Mouse (Mus musculus): Measurements from ENCODE around the gene B3gnt9. TPM values are rescaled to one million over a fixed set of nuclear protein-coding genes. Genes with fewer than 3 reads are reported as not detected.
A peak's percentile ranks its signal among the peaks of the same experiment; 100 is the strongest.

The B3gnt9 gene
- total and polyA plus RNA-seq, 3 experiments = 2.7 to 4.7 TPM; not detected in 1

DNA sequence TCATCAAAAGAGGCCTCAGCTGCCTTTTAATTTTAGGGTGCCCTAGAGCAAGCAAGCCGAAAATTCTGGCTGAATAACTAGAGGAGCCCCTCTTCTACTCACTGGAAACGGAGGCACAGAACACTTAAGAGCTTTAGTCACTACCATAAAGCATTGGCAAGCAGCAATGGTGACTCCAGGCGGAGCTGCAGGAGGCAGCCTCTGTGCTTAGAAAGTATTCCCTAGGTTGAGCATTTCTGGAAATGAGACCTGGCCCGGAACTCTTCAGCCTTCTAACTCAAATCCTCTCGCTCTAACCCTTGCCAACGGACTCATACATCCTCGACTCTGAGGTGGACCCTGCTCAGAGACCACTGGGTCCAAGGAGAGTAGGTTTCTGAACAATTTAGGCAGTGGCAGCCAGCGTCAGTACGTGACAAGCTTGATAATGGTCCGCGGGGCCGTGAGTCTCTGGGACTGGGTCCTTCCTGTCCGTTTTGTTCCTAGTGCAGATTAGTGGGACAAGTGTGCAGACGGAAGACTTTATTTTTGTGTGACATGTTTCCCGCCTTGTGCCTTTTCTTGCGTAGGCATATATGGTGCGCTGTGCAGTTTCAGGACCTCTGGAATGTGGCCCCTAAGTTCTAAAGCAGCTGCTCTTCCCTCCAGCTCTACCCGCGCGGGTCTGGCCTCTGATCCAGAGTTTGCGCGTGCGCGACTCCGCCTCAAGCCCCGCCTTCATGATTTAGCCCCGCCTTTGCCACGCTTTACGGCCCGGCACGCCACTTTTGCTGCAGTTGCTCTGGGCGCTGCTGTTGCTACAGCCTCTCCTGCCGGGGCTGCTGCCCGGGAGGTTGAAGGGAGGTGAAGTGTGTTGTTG lies 30.3 kb downstream of the B3gnt9 start, which contains the start of gene D230025D16Rik (continued):
- TF ChIP-seq MEF2A (IDR thresholded peaks at IDR 0.05; ENCODE audit: extremely low read depth, insufficient replicate concordance, low read depth, low read length, poor library complexity, severe bottlenecking) = no peak
- TF ChIP-seq JUND (IDR thresholded peaks at IDR 0.05; ENCODE audit: low read depth, low read length) = no peak
- TF ChIP-seq MAX (IDR thresholded peaks at IDR 0.05; ENCODE audit: low read length) = peak; percentile 70; the same call in 1 of the 2 replicates
- peak; percentile 86 for TF ChIP-seq KAT2A (conservative IDR thresholded peaks at IDR 0.05; ENCODE audit: low read depth, low read length)
- no peak for TF ChIP-seq EP300 (IDR thresholded peaks at IDR 0.05; ENCODE audit: low read depth in 1 of 2, low read length in 2 of 2)
- peak; percentile 96 to 100 for TF ChIP-seq POLR2A (IDR thresholded peaks at IDR 0.05; ENCODE audit: control insufficient read depth in 1 of 2, insufficient read depth in 1 of 2, low read depth in 1 of 2, low read length in 2 of 2, poor library complexity in 1 of 2)
- no peak for TF ChIP-seq CHD1 (IDR thresholded peaks at IDR 0.05; ENCODE audit: low read depth, low read length)
- TF ChIP-seq MXI1 (IDR thresholded peaks at IDR 0.05; ENCODE audit: low read depth, low read length) = peak; percentile 91
- TF ChIP-seq USF1 (IDR thresholded peaks at IDR 0.05; ENCODE audit: low read depth, low read length) = 0 out of 2 replicates have a peak, but pooled peaks have one; percentile 16
- no peak for TF ChIP-seq TAL1 (IDR thresholded peaks at IDR 0.05; ENCODE audit: low read length)
- no peak; the same call in 1 of the 2 replicates for TF ChIP-seq ETS1 (IDR thresholded peaks at IDR 0.05; ENCODE audit: low read depth, low read length)
- no peak for TF ChIP-seq CTCF (IDR thresholded peaks at IDR 0.05 in 2 of 3, conservative IDR thresholded peaks at IDR 0.05 in 1 of 3; ENCODE audit: control insufficient read depth in 1 of 3, insufficient read depth in 1 of 3, low read depth in 2 of 3, low read length in 3 of 3, poor library complexity in 1 of 3, severe bottlenecking in 1 of 3)
- TF ChIP-seq MYB (IDR thresholded peaks at IDR 0.05; ENCODE audit: low read depth, low read length) = no peak
- TF ChIP-seq ZC3H11A (IDR thresholded peaks at IDR 0.05; ENCODE audit: low read depth, low read length) = no peak
- no peak for TF ChIP-seq GATA1 (IDR thresholded peaks at IDR 0.05; ENCODE audit: low read depth, low read length)
- no peak for TF ChIP-seq SMC3 (IDR thresholded peaks at IDR 0.05; ENCODE audit: low read depth, low read length)
- TF ChIP-seq ZMIZ1 (IDR thresholded peaks at IDR 0.05; ENCODE audit: low read depth, low read length) = peak; percentile 97
- TF ChIP-seq E2F4 (IDR thresholded peaks at IDR 0.05; ENCODE audit: borderline replicate concordance, low read depth, low read length) = no peak
- TF ChIP-seq ZNF384 (IDR thresholded peaks at IDR 0.05; ENCODE audit: low read depth, low read length) = no peak
- no peak for TF ChIP-seq BHLHE40 (IDR thresholded peaks at IDR 0.05; ENCODE audit: borderline replicate concordance, low read depth, low read length)
- TF ChIP-seq MAFK (IDR thresholded peaks at IDR 0.05; ENCODE audit: borderline replicate concordance, low read depth, low read length) = no peak
- TF ChIP-seq MYC (IDR thresholded peaks at IDR 0.05; ENCODE audit: low read depth, low read length) = peak; percentile 78

DNA sequence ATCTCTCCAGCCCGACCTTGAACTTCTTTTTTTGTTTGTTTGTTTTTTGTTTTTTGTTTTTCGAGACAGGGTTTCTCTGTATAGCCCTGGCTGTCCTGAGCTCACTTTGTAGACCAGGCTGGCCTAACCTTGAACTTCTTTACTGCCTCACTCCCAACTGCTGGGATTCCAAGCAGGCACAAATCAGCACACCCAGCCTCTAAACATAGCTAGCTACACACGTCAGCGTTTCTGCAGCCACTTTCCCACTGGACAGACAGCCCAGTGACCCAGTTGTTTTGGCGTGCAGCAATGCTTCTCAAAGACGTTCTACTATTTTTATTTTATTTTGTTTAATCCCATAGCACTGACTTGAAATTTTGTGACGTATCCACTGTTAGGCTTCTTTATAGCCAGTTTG lies 31.1 kb downstream of the B3gnt9 start:
- Histone ChIP-seq H3K9ac (ENCODE audit: control insufficient read depth, low read depth, low read length, poor library complexity, severe bottlenecking) (no peak overlapping the region; the same call in 1 of the 2 replicates), H3K79me2 (ENCODE audit: control insufficient read depth, insufficient read depth, low read length, poor library complexity) (peaks cover 21% of the 10 kb centered on the region), H3K4me1 (ENCODE audit: control insufficient read depth in 1 of 2, insufficient read depth in 2 of 2, low read length in 2 of 2) (peaks cover 5 to 6% of the 10 kb centered on the region in 2 experiments; a peak in 3 of 4 replicates), H3K27me3 (ENCODE audit: control insufficient read depth in 1 of 2, insufficient read depth in 2 of 2, low read length in 2 of 2) (no peaks in the 10 kb centered on the region), H3K36me3 (ENCODE audit: control insufficient read depth in 1 of 2, insufficient read depth in 2 of 2, low read length in 2 of 2) (peaks cover 0 to 9% of the 10 kb centered on the region in 2 experiments; a peak in 2 of 4 replicates), H3K4me3 (ENCODE audit: control insufficient read depth in 1 of 2, insufficient read depth in 1 of 2, low read depth in 2 of 2, low read length in 2 of 2) (no peak overlapping the region), H3K27ac (ENCODE audit: control insufficient read depth, low read depth, low read length) (no peak overlapping the region), H3K9me3 (replicated peaks; ENCODE audit: insufficient read depth, low read length) (no peaks in the 10 kb centered on the region)
- no peak for DNase-seq (ENCODE audit: low read depth, low spot score)
- TF ChIP-seq POLR2AphosphoS5 (IDR thresholded peaks at IDR 0.05; ENCODE audit: borderline replicate concordance, low read depth, low read length) = no peak
- TF ChIP-seq POLR2AphosphoS2 (IDR thresholded peaks at IDR 0.05; ENCODE audit: low read length) = no peak
- TF ChIP-seq CHD1 (IDR thresholded peaks at IDR 0.05; ENCODE audit: low read depth, low read length) = no peak
- no peak for TF ChIP-seq EP300 (IDR thresholded peaks at IDR 0.05; ENCODE audit: low read depth in 1 of 2, low read length in 2 of 2)
- TF ChIP-seq SMC3 (IDR thresholded peaks at IDR 0.05; ENCODE audit: low read depth, low read length) = no peak
- TF ChIP-seq RCOR1 (IDR thresholded peaks at IDR 0.05; ENCODE audit: low read depth, low read length) = no peak
- TF ChIP-seq MYB (IDR thresholded peaks at IDR 0.05; ENCODE audit: low read depth, low read length) = no peak
- no peak for TF ChIP-seq ZMIZ1 (IDR thresholded peaks at IDR 0.05; ENCODE audit: low read depth, low read length)
- no peak for TF ChIP-seq MAFK (IDR thresholded peaks at IDR 0.05; ENCODE audit: borderline replicate concordance, low read depth, low read length)
- no peak for TF ChIP-seq UBTF (IDR thresholded peaks at IDR 0.05; ENCODE audit: borderline replicate concordance, insufficient read depth, low read depth, low read length)
- no peak for TF ChIP-seq ETS1 (IDR thresholded peaks at IDR 0.05; ENCODE audit: low read depth, low read length)
- no peak for TF ChIP-seq ELF1 (IDR thresholded peaks at IDR 0.05; ENCODE audit: low read depth, low read length)
- no peak for TF ChIP-seq POLR2A (IDR thresholded peaks at IDR 0.05; ENCODE audit: control insufficient read depth in 1 of 2, insufficient read depth in 1 of 2, low read depth in 1 of 2, low read length in 2 of 2, poor library complexity in 1 of 2)
- TF ChIP-seq RAD21 (IDR thresholded peaks at IDR 0.05; ENCODE audit: low read depth, low read length) = no peak
- TF ChIP-seq GATA1 (IDR thresholded peaks at IDR 0.05; ENCODE audit: low read depth, low read length) = no peak

Measured in MEL (cell line).